Mouse (Mus musculus) ES-Bruce4 (cell line): ENCODE data around the gene Frat1. TPM values are rescaled to one million over a fixed set of nuclear protein-coding genes. Genes with fewer than 3 reads are reported as not detected.
"Not testable (repeated sequence)": the region's sequence is repeated elsewhere in the genome, so short reads cannot be mapped to it uniquely, and the experiment has no call there.

Experiments used
- H3K27ac ChIP-seq: 2 replicates; pipeline ENCODE4 v1.5.1; 2012; ENCODE audit warnings: low read length, inconsistent platforms; ENCODE audit not compliant: insufficient read depth
- H3K27me3 ChIP-seq: 2 replicates; pipeline ENCODE4 v1.6.1; 2012; ENCODE audit warnings: mild to moderate bottlenecking, low read length, inconsistent platforms; ENCODE audit not compliant: control insufficient read depth, poor library complexity, insufficient read depth, severe bottlenecking
- H3K36me3 ChIP-seq: 2 replicates; pipeline ENCODE4 v1.6.1; 2012; ENCODE audit warnings: inconsistent platforms, mild to moderate bottlenecking, low read length, moderate library complexity; ENCODE audit not compliant: control insufficient read depth, poor library complexity, insufficient read depth, severe bottlenecking
- H3K4me1 ChIP-seq: one replicate; pipeline ENCODE4 v1.8.1; 2011; ENCODE audit warnings: low read length; ENCODE audit not compliant: control insufficient read depth, insufficient read depth
- H3K4me3 ChIP-seq: 2 replicates; pipeline ENCODE4 v1.5.1; 2011; ENCODE audit warnings: low read depth, mild to moderate bottlenecking, low read length
- H3K9ac ChIP-seq: 2 replicates; pipeline ENCODE4 v1.6.1; 2012; ENCODE audit warnings: low read depth, mild to moderate bottlenecking, inconsistent platforms; ENCODE audit not compliant: poor library complexity, severe bottlenecking
- H3K9me3 ChIP-seq: replicated peaks from 2 replicates; pipeline ENCODE4 v1.6.1; 2012; ENCODE audit warnings: mild to moderate bottlenecking, low read length, inconsistent platforms; ENCODE audit not compliant: control insufficient read depth, poor library complexity, insufficient read depth, severe bottlenecking
- CTCF ChIP-seq: IDR thresholded peaks from one replicate; pipeline ENCODE4 v1.8.1; 2011; ENCODE audit warnings: low read depth, low read length
- EP300 ChIP-seq: IDR thresholded peaks from 2 replicates; pipeline ENCODE4 v1.6.1; 2011; ENCODE audit warnings: low read depth, low read length; ENCODE audit not compliant: insufficient read depth
- POLR2A ChIP-seq: IDR thresholded peaks from one replicate; pipeline ENCODE4 v1.8.1; 2011; ENCODE audit warnings: low read length; ENCODE audit not compliant: insufficient read depth
- polyA plus RNA-seq: library from polyadenylated mRNA; stranded (reverse); fragments of >200 nt; gene quantifications from 2 replicates; pipeline ENCODE4 v1.2.4, GENCODE M21; 2011; ENCODE audit warnings: low read depth; ENCODE audit not compliant: missing spikeins, insufficient read depth, insufficient read length

Frat1 gene
- polyA plus RNA-seq, 1 experiment = 2.1 TPM

DNA sequence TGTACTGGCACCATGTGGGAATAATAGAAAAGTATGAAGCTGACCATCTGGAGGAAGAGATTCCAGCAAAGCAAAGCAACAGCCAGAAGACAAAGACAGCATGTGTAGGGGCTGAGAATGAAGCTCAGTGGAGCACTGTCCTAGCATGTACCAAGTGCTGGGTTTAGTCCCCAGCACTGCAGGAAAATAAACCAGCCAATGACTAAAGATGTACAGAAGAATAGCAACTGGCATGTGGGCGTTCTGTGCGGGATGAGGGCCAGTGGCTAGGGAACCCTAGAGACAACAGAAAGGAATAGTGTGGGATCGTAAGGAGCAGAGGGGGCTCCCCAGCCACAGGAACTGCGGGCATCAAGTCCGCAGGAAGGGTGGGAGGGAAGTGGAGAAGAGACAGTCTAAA, 39.5 kb downstream of the Frat1 start:
- TF ChIP-seq EP300 (no peak), POLR2A (no peak), CTCF (no peak)
- Histone ChIP-seq H3K9me3 (no peaks in the 10 kb centered on the region), H3K36me3 (peaks cover 31% of the 10 kb centered on the region), H3K27me3 (no peaks in the 10 kb centered on the region), H3K4me3 (no peak overlapping the region), H3K4me1 (no peaks in the 10 kb centered on the region), H3K27ac (no peak overlapping the region), H3K9ac (no peak overlapping the region)

- not testable (repeated sequence) for H3K4me1 ChIP-seq, H3K27me3 ChIP-seq, H3K27ac ChIP-seq, H3K4me3 ChIP-seq, H3K9me3 ChIP-seq, H3K9ac ChIP-seq
- peaks cover 34% of the 10 kb centered on the region for H3K36me3 ChIP-seq
Observed at GRCm38 (mm10) chr19:41869946-41870345, 40.2 kb downstream of the Frat1 start.

GRCm38 (mm10) chr19:41872285-41872684, 42.5 kb downstream of the Frat1 start:
- Histone ChIP-seq H3K4me3 (no peak overlapping the region), H3K9me3 (no peaks in the 10 kb centered on the region), H3K27me3 (no peaks in the 10 kb centered on the region), H3K9ac (no peak overlapping the region), H3K36me3 (peaks cover 32% of the 10 kb centered on the region), H3K4me1 (no peaks in the 10 kb centered on the region), H3K27ac (no peak overlapping the region)
- TF ChIP-seq EP300 (no peak), CTCF (no peak), POLR2A (no peak)

- Histone ChIP-seq H3K9ac (no peak overlapping the region), H3K36me3 (peaks cover 34% of the 10 kb centered on the region), H3K9me3 (no peaks in the 10 kb centered on the region), H3K27ac (no peak overlapping the region), H3K27me3 (no peaks in the 10 kb centered on the region), H3K4me1 (no peaks in the 10 kb centered on the region), H3K4me3 (no peak overlapping the region)
- TF ChIP-seq CTCF = no peak
- TF ChIP-seq EP300 = no peak
- TF ChIP-seq POLR2A = no peak
Observed at GRCm38 (mm10) chr19:41874356-41874755, 44.6 kb downstream of the Frat1 start.

DNA sequence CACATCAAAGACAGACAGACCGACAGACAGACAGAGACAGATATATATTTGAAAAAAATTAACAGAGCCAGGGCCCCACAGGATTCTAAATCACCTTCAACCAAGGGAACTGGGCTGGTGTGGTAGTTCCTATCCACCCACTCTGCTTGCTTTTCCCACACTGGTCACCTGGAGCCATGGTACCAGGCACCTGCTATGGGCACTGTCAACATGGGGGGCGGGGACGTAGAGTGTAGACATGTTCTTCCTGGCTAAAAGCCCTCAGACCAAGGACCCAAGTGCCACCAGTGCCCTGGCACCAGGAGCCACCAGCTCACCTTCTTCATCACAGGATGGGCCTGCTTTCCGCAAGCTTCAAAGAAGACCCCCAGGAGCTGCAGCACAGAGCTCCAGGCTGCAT, 52.1 kb downstream of the Frat1 start:
- TF ChIP-seq POLR2A (no peak), CTCF (no peak), EP300 (no peak)
- H3K27ac ChIP-seq = no peak overlapping the region
- no peak overlapping the region for H3K9ac ChIP-seq
- H3K9me3 ChIP-seq = no peaks in the 10 kb centered on the region
- H3K27me3 ChIP-seq = no peaks in the 10 kb centered on the region
- no peak overlapping the region for H3K4me3 ChIP-seq
- H3K4me1 ChIP-seq = no peaks in the 10 kb centered on the region
- peaks cover 38% of the 10 kb centered on the region for H3K36me3 ChIP-seq

Other genes starting within 250 kb of the Frat1 start
- 13.8 and 14.0 TPM in 2 replicates for gene Gm340, start 247.6 kb upstream of the Frat1 start, polyA plus RNA-seq
- 1.2 and 1.4 TPM in 2 replicates for gene Slit1, start 86.3 kb upstream of the Frat1 start, polyA plus RNA-seq
- gene Arhgap19, start 27.9 kb upstream of the Frat1 start, polyA plus RNA-seq = 75.7 and 80.1 TPM in 2 replicates
- 7.6 and 10.0 TPM in 2 replicates for gene Frat2, start 18.2 kb downstream of the Frat1 start, polyA plus RNA-seq
- 23.1 and 24.5 TPM in 2 replicates for gene Rrp12, start 66.2 kb downstream of the Frat1 start, polyA plus RNA-seq
- 668 and 681 TPM in 2 replicates for gene Pgam1, start 82.0 kb downstream of the Frat1 start, polyA plus RNA-seq
- 52.4 and 55.8 TPM in 2 replicates for gene Exosc1, start 103.5 kb downstream of the Frat1 start, polyA plus RNA-seq
- 49.7 and 64.4 TPM in 2 replicates for gene Zdhhc16, start 103.5 kb downstream of the Frat1 start, polyA plus RNA-seq
- 77.9 and 83.9 TPM in 2 replicates for gene Mms19, start 151.2 kb downstream of the Frat1 start, polyA plus RNA-seq
- gene Ubtd1, start 151.8 kb downstream of the Frat1 start, polyA plus RNA-seq = 11.1 and 13.1 TPM in 2 replicates
- not detected in 2 replicates for gene Ankrd2, start 206.0 kb downstream of the Frat1 start, polyA plus RNA-seq
- gene Hoga1, start 215.6 kb downstream of the Frat1 start, polyA plus RNA-seq = 0.91 and 1.2 TPM in 2 replicates
- gene 4933411K16Rik, start 222.3 kb downstream of the Frat1 start, polyA plus RNA-seq = not detected in 2 replicates